Mouse (Mus musculus): Measurements from ENCODE around the gene Slco2a1. TPM values are rescaled to one million over a fixed set of nuclear protein-coding genes. Genes with fewer than 3 reads are reported as not detected.

Gene Slco2a1
- polyA plus RNA-seq, 1 experiment from 2014 or later = 0.31 TPM

Other genes starting within 250 kb of the Slco2a1 start
- gene Ryk, start 153.8 kb upstream of the Slco2a1 start, polyA plus RNA-seq (2014; fragmentation: Nextera tagmentation; extraction: Ambion mirVana) = 24.2 and 27.1 TPM in 2 replicates
- 16.5 and 16.7 TPM in 2 replicates for gene Rab6b, start 123.1 kb downstream of the Slco2a1 start, polyA plus RNA-seq (2014; fragmentation: Nextera tagmentation; extraction: Ambion mirVana)
- gene Srprb, start 213.4 kb downstream of the Slco2a1 start, polyA plus RNA-seq (2014; fragmentation: Nextera tagmentation; extraction: Ambion mirVana) = 61.5 and 62.6 TPM in 2 replicates
- 1.5 and 4.6 TPM in 2 replicates for gene Gm20425, start 241.6 kb downstream of the Slco2a1 start, polyA plus RNA-seq (2014; fragmentation: Nextera tagmentation; extraction: Ambion mirVana)
- 18.0 and 18.7 TPM in 2 replicates for gene Trf, start 241.7 kb downstream of the Slco2a1 start, polyA plus RNA-seq (2014; fragmentation: Nextera tagmentation; extraction: Ambion mirVana)